Mouse (Mus musculus) neural tube, embryonic 10.5 days (tissue): Measurements from ENCODE around the gene Ubash3b.

Experiments used
- DNase-seq: peaks from one replicate; pipeline ENCODE4 v3.0.0-alpha.2; 2017; ENCODE audit warnings: low spot score; ENCODE audit errors: extremely low spot score

Ubash3b gene

GRCm38 (mm10) chr9:41004415-41004814 is 157.1 kb downstream of the Ubash3b start, which contains the start of gene Crtam:
Gene Crtam, minus strand, starts transcription at chr9:41004628.
- DNase-seq = no peak

GRCm38 (mm10) chr9:40997116-40997779 is 164.2 kb downstream of the Ubash3b start:
- DNase-seq = no peak

GRCm38 (mm10) chr9:40994075-40994474 is 167.4 kb downstream of the Ubash3b start:
- no peak for DNase-seq

GRCm38 (mm10) chr9:40991511-40991910 is 170.0 kb downstream of the Ubash3b start:
- no peak for DNase-seq

GRCm38 (mm10) chr9:40989940-40990588 is 171.4 kb downstream of the Ubash3b start:
- DNase-seq = peak; percentile 53

- DNase-seq = no peak
These were observed 177.2 kb downstream of the Ubash3b start for GRCm38 (mm10) chr9:40984313-40984712.

DNA sequence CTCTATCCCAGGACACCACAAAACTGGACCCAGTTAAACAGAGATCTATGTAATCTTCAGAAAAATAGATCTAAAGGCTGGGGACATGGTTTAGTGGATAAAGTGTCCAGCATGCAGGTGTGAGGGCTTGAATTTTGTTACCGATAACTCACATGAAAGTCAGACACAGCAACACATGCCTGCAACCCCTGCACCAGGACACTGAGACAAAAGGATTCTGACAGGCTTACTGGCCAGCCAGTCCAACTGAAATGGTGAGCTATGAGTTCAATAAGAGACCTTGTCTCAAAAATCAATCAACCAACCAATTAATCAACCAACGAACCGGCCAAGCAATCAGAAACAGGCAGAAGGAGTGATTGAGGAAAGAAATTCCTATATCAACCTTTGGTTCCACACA is 177.7 kb downstream of the Ubash3b start:
- no peak for DNase-seq

DNA sequence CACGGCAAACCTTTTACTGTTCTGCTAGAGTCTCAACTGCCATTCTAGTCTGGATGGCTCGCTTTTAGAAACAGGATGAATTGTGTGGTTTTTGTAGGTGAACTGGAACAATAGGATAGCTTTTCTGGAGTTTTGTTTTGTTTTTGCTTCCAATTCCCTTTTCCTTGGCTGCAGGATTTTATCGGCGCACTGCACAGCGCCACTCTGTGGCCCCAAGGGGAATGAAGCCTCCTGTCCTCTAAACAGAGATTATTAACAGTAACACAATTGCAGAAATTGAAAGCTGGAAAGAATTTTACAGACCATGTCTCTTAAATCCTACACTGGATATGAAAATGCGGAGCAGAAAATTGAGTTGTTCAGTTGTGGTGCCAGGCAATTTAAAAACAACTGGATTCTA is 179.0 kb downstream of the Ubash3b start:
- DNase-seq = no peak

GRCm38 (mm10) chr9:40974042-40974801 is 187.3 kb downstream of the Ubash3b start:
- DNase-seq = no peak

GRCm38 (mm10) chr9:40964418-40964714 is 197.1 kb downstream of the Ubash3b start:
- peak; percentile 23 for DNase-seq

- DNase-seq = peak; percentile 53
These were observed 197.7 kb downstream of the Ubash3b start, which contains the start of gene Jhy for GRCm38 (mm10) chr9:40963586-40964417. Gene Jhy, minus strand, starts transcription at chr9:40964118.

GRCm38 (mm10) chr9:40961401-40961800 is 200.1 kb downstream of the Ubash3b start:
- no peak for DNase-seq
